Mouse (Mus musculus) Muller cell, postnatal 12 days (primary cell): ENCODE measurements at regions not wholly inside any gene's neighbourhood (a gene's known extent, or its start where the extent isn't known, plus 50 kb on each side); places are given as distances from the start of the nearest gene placed in this dataset.
A peak's percentile ranks its signal among the peaks of the same experiment; 100 is the strongest.

Experiments used
- DNase-seq: peaks from one replicate; pipeline ENCODE4 v3.0.0-alpha.2; 2015; ENCODE audit errors: inconsistent ontology term

GRCm38 (mm10) chr2:129883417-129883816 lies 83.1 kb downstream of the Stk35 start:
- no peak for DNase-seq

- no peak for DNase-seq
These were observed 84.0 kb downstream of the Stk35 start for GRCm38 (mm10) chr2:129884316-129884715.

- DNase-seq: no peak
These were observed 85.2 kb downstream of the Stk35 start for GRCm38 (mm10) chr2:129885536-129885935.

GRCm38 (mm10) chr2:129893231-129893630 lies 92.9 kb downstream of the Stk35 start:
- DNase-seq: no peak

GRCm38 (mm10) chr2:129893832-129894231 lies 93.5 kb downstream of the Stk35 start:
- no peak for DNase-seq

- DNase-seq: no peak
These were observed 94.6 kb downstream of the Stk35 start for GRCm38 (mm10) chr2:129894906-129895305.

GRCm38 (mm10) chr2:129895369-129895768 lies 95.1 kb downstream of the Stk35 start:
- no peak for DNase-seq

- peak; percentile 68 for DNase-seq
These were observed 96.4 kb downstream of the Stk35 start for GRCm38 (mm10) chr2:129896696-129897095.

- no peak for DNase-seq
These were observed 103.2 kb downstream of the Stk35 start for GRCm38 (mm10) chr2:129903383-129904135.

- DNase-seq: peak; percentile 37
These were observed 104.4 kb downstream of the Stk35 start for GRCm38 (mm10) chr2:129904753-129905152.

- DNase-seq: peak; percentile 54
These were observed 103.3 kb upstream of the Tgm3 start for GRCm38 (mm10) chr2:129908701-129909425.

GRCm38 (mm10) chr2:129911203-129911921 lies 100.8 kb upstream of the Tgm3 start:
- no peak for DNase-seq

- DNase-seq: no peak
These were observed 99.6 kb upstream of the Tgm3 start for GRCm38 (mm10) chr2:129912556-129912955.

- peak; percentile 26 for DNase-seq
These were observed 97.9 kb upstream of the Tgm3 start for GRCm38 (mm10) chr2:129914261-129914660.

- DNase-seq: no peak
These were observed 95.7 kb upstream of the Tgm3 start for GRCm38 (mm10) chr2:129916411-129916810.

- no peak for DNase-seq
These were observed 93.9 kb upstream of the Tgm3 start for GRCm38 (mm10) chr2:129918141-129918790.

- no peak for DNase-seq
These were observed 92.6 kb upstream of the Tgm3 start for GRCm38 (mm10) chr2:129919551-129919950.

GRCm38 (mm10) chr2:129927218-129927617 lies 84.9 kb upstream of the Tgm3 start:
- DNase-seq: no peak

- DNase-seq: no peak
These were observed 78.6 kb upstream of the Tgm3 start for GRCm38 (mm10) chr2:129933578-129933977.

GRCm38 (mm10) chr2:129942824-129943223 lies 69.3 kb upstream of the Tgm3 start:
- DNase-seq: no peak

- peak; percentile 14 for DNase-seq
These were observed 64.1 kb upstream of the Tgm3 start for GRCm38 (mm10) chr2:129947847-129948553.
